Mouse (Mus musculus) embryonic facial prominence, embryonic 10.5 days (tissue): ENCODE results near the gene Dnajc13. TPM values are rescaled to one million over a fixed set of nuclear protein-coding genes. Genes with fewer than 3 reads are reported as not detected.

Experiments used
- DNase-seq: peaks from one replicate; pipeline ENCODE4 v3.0.0-alpha.2; 2017; ENCODE audit warnings: low spot score
- H3K27ac ChIP-seq: fragments of 300-500 bp; sonication (generic); replicated peaks from 2 replicates; pipeline ENCODE4 v1.5.1; 2016; ENCODE audit warnings: mild to moderate bottlenecking
- H3K27me3 ChIP-seq: fragments of 300-500 bp; sonication (generic); replicated peaks from 2 replicates; pipeline ENCODE4 v1.6.1; 2016; ENCODE audit warnings: low read depth, mild to moderate bottlenecking; ENCODE audit not compliant: poor library complexity, severe bottlenecking
- H3K36me3 ChIP-seq: fragments of 300-500 bp; sonication (generic); replicated peaks from 2 replicates; pipeline ENCODE4 v1.6.1; 2016; ENCODE audit warnings: mild to moderate bottlenecking, moderate library complexity
- H3K4me1 ChIP-seq: fragments of 300-500 bp; sonication (generic); 2 replicates; pipeline ENCODE4 v1.6.1; 2016
- H3K4me3 ChIP-seq: fragments of 300-500 bp; sonication (generic); 2 replicates; pipeline ENCODE4 v1.5.1; 2016; ENCODE audit warnings: mild to moderate bottlenecking, moderate library complexity
- H3K9me3 ChIP-seq: fragments of 300-500 bp; sonication (generic); 2 replicates; pipeline ENCODE4 v1.6.1; 2016; ENCODE audit warnings: mild to moderate bottlenecking
- WGBS: fragments of 180-500 bp; shearing (Covaris S2); methylation state at CpG from one replicate; pipeline ENCODE4 v1.1.7; 2016; 5-methylcytosine and 5-hydroxymethylcytosine counted together
- polyA plus RNA-seq: library from polyadenylated mRNA; unstranded; fragments of >200 nt; fragmentation: Nextera tagmentation; extraction: Ambion mirVana; gene quantifications from 2 replicates; pipeline ENCODE4 v1.2.1, GENCODE M21; 2016

Gene Dnajc13
- polyA plus RNA-seq, 1 experiment from 2014 or later: 19.1 TPM

DNA sequence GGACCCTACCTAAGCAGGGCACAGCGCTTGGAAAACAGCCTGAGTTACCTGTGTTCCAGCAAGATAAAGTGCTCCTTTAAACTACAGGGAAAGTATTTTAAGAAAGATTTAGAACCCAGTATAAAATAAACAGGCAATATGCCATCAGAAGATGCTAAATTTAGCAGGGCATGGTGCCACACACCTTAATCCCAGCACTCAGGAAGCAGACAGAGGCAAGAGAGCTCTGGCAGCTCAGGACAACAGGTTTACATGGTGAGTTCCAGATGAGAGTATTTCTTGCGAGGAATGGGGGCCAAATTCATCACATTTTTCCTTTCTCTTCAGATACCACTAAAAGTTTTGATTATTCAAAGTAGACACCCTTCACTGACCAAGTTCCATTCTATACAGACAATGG, 68.8 kb downstream of the Dnajc13 start:
- H3K27me3 ChIP-seq: no peaks in the 10 kb centered on the region
- H3K36me3 ChIP-seq: peaks cover 93% of the 10 kb centered on the region
- no peak overlapping the region for H3K27ac ChIP-seq
- no peaks in the 10 kb centered on the region for H3K9me3 ChIP-seq
- no peaks in the 10 kb centered on the region for H3K4me1 ChIP-seq
- 92% methylated on average over 2 of the region's 2 CpGs for WGBS
- H3K4me3 ChIP-seq: no peak overlapping the region
- no peak for DNase-seq

DNA sequence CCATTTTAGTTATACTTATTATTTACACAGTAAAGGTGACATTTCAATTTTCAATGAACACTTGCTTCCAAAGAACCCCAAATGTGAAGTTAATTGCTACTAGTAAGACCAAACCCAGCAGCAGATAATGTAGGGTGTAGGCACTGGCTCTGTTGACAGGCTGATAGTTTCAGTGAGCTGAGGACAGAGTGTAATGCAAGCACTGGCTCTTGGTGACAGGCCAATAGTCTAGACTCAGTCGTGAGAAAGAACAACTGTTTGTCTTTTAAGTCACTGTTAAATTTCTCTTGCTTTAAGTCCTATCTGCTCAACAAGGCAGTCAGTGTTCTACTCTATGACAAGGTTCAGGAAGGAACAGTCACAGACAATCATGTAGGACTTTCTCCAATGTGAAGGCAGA, 69.4 kb downstream of the Dnajc13 start:
- Histone ChIP-seq H3K9me3 (no peaks in the 10 kb centered on the region), H3K4me3 (no peak overlapping the region), H3K27ac (no peak overlapping the region), H3K4me1 (no peaks in the 10 kb centered on the region), H3K36me3 (peaks cover 94% of the 10 kb centered on the region), H3K27me3 (no peaks in the 10 kb centered on the region)
- 90% methylated on average over 1 of the region's 1 CpGs for WGBS
- DNase-seq: no peak

DNA sequence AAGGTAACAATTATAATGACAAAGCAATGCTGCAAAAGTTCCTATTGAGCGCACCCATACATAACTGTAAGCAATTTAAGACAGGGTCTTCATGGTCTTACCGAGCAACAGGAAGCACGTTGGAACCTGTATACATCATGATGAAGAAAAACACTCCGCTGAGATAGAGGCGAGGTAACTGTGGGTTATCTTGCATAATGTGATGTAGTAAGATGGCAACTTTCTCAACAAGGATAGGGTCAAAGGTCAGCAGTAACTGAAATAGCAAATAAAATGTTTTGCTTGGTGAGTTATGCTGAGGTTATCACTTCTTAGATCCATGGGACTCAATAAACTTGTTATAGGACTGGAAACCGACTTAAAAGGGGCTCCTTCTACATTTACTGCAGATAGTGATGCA, 70.2 kb downstream of the Dnajc13 start:
- DNase-seq: no peak
- Histone ChIP-seq H3K27ac (no peak overlapping the region), H3K4me3 (no peak overlapping the region), H3K4me1 (no peaks in the 10 kb centered on the region), H3K36me3 (peaks cover 92% of the 10 kb centered on the region), H3K27me3 (no peaks in the 10 kb centered on the region), H3K9me3 (no peaks in the 10 kb centered on the region)
- 95% methylated on average over 6 of the region's 6 CpGs for WGBS

DNA sequence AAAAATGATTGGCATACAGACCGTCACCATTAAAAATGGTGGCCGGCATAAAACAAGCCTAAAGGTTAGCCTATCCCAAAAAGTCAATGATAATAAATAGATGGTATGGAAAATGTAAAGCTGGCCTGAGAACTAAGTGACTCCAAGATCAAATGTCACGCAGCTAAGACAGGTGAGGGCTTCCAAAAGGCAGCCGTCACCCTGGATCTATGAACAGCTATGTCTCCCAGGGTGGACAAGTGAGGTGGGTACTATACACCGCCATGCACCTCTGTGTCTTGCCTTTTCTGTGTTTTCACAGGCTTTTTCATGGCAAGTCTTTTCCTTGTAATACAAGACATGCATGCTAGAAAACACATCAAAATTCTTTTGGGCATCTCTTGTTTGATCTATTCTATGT, 73.1 kb downstream of the Dnajc13 start:
- Histone ChIP-seq H3K4me3 (no peak overlapping the region), H3K36me3 (peaks cover 81% of the 10 kb centered on the region), H3K4me1 (no peaks in the 10 kb centered on the region), H3K27me3 (no peaks in the 10 kb centered on the region), H3K9me3 (no peaks in the 10 kb centered on the region), H3K27ac (no peak overlapping the region)
- no peak for DNase-seq
- 97% methylated on average over 5 of the region's 5 CpGs for WGBS

DNA sequence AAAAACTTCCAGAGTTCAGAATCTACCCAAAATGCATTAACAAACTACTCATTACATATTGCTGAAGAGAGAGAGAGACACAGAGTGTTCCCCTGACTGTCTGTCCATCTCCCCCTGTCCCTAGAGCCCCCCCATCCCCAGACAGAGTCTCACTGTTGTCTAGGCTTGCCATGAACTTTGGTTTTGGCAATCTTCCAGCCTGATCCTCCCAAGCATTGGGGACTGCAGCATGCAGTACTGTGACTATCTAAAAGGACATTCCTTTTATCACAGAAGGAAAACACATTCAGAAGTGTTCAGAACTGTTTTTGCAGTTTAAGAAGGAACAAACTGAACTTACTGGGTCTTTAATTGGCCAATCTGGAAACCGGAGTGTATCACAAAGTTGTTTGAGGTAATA, 74.0 kb downstream of the Dnajc13 start:
- no peak overlapping the region for H3K4me3 ChIP-seq
- no peaks in the 10 kb centered on the region for H3K9me3 ChIP-seq
- peaks cover 79% of the 10 kb centered on the region for H3K36me3 ChIP-seq
- 97% methylated on average over 1 of the region's 1 CpGs for WGBS
- H3K27ac ChIP-seq: no peak overlapping the region
- H3K27me3 ChIP-seq: no peaks in the 10 kb centered on the region
- no peaks in the 10 kb centered on the region for H3K4me1 ChIP-seq
- no peak for DNase-seq

DNA sequence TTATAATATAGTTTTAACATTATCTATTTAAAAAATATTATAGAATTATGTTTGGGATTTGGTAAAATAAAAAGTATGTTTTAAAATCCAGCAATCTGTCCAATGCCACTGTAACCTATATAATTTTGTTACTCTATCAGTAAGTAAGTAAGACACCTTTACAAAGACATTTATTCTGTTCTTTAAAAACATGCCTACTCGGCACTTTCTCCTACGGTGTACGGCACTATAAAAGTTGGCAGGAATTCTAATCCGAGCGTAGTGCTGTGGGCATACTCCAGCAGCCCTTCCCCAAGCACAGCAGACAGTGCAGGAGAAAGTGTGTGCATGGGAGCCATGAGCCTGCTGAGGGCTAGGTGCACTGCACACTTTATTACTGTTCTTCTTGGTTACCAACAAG, 75.7 kb downstream of the Dnajc13 start:
- no peak overlapping the region for H3K27ac ChIP-seq
- H3K36me3 ChIP-seq: peaks cover 80% of the 10 kb centered on the region

DNA sequence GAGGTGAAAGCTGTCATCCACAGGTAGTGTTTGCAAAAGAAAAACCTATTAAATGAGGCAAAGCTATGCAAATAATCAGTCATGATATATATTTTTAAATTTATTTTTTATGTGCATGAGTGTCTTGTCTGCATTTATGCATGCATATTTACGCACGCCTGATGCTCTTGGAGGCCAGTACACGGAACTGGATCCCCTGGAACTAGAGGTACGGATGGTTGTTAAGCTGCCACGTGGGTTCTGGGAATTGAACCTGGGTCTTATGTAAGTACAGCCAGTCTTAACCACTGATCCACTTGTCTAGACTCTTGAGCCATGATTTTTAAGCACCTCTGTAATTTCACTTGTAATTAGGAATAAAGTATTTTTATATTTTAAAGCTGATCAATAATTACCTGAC, 79.5 kb downstream of the Dnajc13 start:
- Histone ChIP-seq H3K27me3 (no peaks in the 10 kb centered on the region), H3K27ac (no peak overlapping the region), H3K9me3 (no peaks in the 10 kb centered on the region), H3K4me1 (no peaks in the 10 kb centered on the region), H3K36me3 (peaks cover 81% of the 10 kb centered on the region), H3K4me3 (no peak overlapping the region)
- DNase-seq: no peak
- 96% methylated on average over 5 of the region's 5 CpGs for WGBS

More for the DNA sequence above, 75.7 kb downstream of the Dnajc13 start:
- Histone ChIP-seq H3K4me1 (no peaks in the 10 kb centered on the region), H3K4me3 (no peak overlapping the region), H3K27me3 (no peaks in the 10 kb centered on the region), H3K9me3 (no peaks in the 10 kb centered on the region)
- WGBS: 96% methylated on average over 5 of the region's 5 CpGs
- DNase-seq: no peak

DNA sequence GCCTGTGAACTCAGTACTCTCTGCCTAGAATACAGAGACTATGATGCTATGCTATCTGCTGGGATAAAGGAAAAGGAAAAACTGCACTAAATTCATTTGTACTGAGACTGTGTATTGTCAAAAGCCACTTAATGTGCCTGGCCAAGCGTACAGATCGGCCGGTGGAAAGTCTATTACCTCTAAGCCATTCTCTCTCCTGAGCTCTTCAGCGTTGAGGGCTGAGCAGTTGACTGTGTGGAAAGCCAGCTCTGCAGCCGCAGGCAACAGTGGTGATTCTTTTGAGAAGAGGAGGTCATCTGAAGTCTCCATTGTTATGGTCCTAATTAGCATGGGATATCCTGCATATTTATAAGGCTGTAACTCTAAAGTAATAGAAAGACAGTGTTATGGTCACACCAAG, 80.4 kb downstream of the Dnajc13 start:
- 83% methylated on average over 5 of the region's 5 CpGs for WGBS
- Histone ChIP-seq H3K4me1 (no peaks in the 10 kb centered on the region), H3K4me3 (no peak overlapping the region), H3K36me3 (peaks cover 83% of the 10 kb centered on the region), H3K9me3 (no peaks in the 10 kb centered on the region), H3K27ac (no peak overlapping the region), H3K27me3 (no peaks in the 10 kb centered on the region)
- DNase-seq: no peak

DNA sequence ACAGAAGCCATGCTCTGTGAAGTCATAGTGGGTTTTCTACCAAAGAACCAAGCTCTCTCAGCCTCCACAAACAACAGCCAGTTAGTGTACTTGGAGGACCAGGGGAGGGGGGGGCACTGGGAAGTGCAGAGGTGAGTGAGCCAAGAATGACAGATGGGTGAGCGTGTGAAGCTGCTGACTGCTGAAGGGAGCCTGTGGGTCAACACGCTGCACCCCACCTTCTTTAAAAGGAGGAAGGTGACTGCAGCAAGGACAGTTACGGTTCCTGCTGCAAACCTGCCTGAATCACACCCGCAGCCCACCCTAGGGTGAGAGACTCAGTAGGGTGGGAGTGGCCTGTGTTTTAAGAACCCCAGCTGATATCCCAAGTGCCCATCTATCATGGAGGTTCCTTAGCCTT, 81.1 kb downstream of the Dnajc13 start:
- DNase-seq: no peak
- Histone ChIP-seq H3K9me3 (no peaks in the 10 kb centered on the region), H3K27me3 (no peaks in the 10 kb centered on the region), H3K4me1 (no peaks in the 10 kb centered on the region), H3K27ac (no peak overlapping the region), H3K36me3 (peaks cover 84% of the 10 kb centered on the region), H3K4me3 (no peak overlapping the region)
- WGBS: 92% methylated on average over 4 of the region's 4 CpGs

DNA sequence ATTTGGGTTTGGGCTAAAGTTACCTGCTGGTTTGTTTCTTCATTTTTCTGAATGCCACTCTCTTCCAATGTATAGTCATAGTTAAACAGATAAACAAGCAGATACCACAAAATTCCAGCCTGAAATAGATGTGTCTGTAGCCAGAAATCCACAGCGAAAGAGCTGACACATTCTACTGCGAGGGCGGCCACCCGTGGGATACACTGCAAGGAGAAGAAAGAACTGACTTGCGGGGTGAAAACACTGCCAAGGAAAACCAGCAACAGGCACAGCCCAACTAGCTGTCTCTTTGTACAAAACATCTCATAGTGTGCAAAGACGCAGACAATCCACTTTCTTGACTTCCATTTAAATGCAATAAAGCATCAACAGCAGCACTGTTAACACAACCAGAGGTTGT, 82.7 kb downstream of the Dnajc13 start:
- H3K4me3 ChIP-seq: no peak overlapping the region
- no peaks in the 10 kb centered on the region for H3K9me3 ChIP-seq
- no peaks in the 10 kb centered on the region for H3K4me1 ChIP-seq
- no peak overlapping the region for H3K27ac ChIP-seq
- peaks cover 91% of the 10 kb centered on the region for H3K36me3 ChIP-seq
- no peak for DNase-seq
- H3K27me3 ChIP-seq: no peaks in the 10 kb centered on the region
- WGBS: 95% methylated on average over 6 of the region's 6 CpGs

DNA sequence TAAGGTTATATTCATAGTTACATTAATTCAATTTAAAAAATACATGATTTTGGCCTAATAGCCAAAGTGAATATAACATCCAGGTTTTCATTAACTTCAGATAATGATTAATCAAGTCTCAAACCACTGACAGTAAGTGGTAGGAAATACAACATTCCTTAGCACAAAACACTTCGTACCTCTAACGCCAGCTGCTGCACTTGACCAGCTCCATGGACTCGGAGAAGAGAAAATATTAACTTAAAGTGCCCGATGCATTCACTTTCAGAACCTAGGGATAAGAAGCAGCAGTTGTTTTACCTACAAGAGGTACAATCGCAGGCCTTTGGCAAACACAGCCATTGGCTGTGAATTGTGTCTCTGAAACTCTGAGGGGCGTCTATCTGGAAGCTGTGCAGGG, 90.4 kb downstream of the Dnajc13 start:
- Histone ChIP-seq H3K27ac (no peak overlapping the region), H3K36me3 (peaks cover 95% of the 10 kb centered on the region), H3K9me3 (no peaks in the 10 kb centered on the region), H3K27me3 (no peaks in the 10 kb centered on the region), H3K4me1 (no peaks in the 10 kb centered on the region), H3K4me3 (no peak overlapping the region)
- WGBS: 96% methylated on average over 6 of the region's 6 CpGs
- DNase-seq: no peak

DNA sequence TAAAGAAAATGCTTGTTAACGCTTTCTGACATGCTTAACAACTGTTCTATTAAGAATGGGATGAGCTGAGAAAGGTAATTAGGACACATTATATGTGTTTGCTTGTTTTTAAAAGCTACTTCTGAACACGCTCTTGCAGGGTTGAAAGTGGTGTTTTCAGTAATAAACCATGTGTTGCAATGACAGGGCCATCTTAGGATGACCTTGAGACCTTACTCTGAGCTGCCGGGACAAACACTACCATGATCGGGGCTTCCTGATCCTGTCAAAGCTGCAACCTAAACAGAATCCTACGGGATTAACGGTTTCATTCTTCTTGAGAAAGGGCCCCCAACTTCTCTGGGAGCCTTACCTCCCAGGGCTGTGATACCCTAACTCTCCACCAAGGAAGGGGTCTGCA, 91.1 kb downstream of the Dnajc13 start:
- Histone ChIP-seq H3K36me3 (peaks cover 95% of the 10 kb centered on the region), H3K4me1 (no peaks in the 10 kb centered on the region), H3K4me3 (no peak overlapping the region), H3K9me3 (no peaks in the 10 kb centered on the region), H3K27ac (no peak overlapping the region), H3K27me3 (no peaks in the 10 kb centered on the region)
- DNase-seq: no peak
- 92% methylated on average over 6 of the region's 6 CpGs for WGBS

DNA sequence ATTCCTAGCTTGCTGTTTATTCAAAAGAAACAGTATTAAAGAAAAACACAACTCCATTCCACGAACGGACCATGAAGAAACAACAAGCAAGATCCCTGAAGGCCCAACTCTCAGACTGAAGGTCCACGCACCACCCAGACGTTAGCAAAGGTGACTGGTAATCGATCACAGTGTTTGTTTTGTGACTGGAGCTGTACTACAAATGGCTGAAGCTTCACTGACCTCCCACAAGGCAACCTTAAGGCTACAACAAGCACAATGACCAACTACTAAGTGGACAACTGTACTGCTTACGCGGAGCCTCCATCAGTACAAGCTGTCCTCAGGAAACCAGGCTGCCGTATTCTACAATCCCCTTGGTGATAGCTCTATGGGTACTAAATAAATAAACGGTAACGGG, 92.7 kb downstream of the Dnajc13 start:
- WGBS: 92% methylated on average over 10 of the region's 10 CpGs

DNA sequence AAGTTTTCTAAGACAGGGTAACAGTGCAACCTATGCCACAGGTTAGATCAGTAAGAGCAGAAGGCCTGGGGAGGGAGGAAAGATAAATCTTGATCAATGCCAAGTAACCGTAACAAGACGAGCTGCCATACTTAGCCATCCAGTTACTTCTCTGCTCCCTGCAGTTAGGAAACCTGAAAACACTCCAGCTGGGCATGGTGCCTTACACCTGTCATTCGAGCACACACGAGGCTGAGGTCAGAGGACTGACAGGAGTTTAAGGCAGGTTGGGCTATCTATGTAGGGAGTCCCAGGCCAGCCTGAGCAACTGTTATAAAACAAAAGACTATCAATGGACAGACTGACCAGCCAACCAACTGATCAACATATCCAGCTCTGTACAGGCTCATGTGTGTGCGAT, 96.8 kb downstream of the Dnajc13 start:
- DNase-seq: no peak
- Histone ChIP-seq H3K4me3 (no peak overlapping the region), H3K27ac (no peak overlapping the region), H3K4me1 (no peaks in the 10 kb centered on the region), H3K9me3 (no peaks in the 10 kb centered on the region), H3K36me3 (peaks cover 95% of the 10 kb centered on the region), H3K27me3 (no peaks in the 10 kb centered on the region)
- WGBS: 96% methylated on average over 5 of the region's 5 CpGs

More for the DNA sequence above, 92.7 kb downstream of the Dnajc13 start:
- Histone ChIP-seq H3K4me3 (no peak overlapping the region), H3K4me1 (no peaks in the 10 kb centered on the region), H3K9me3 (no peaks in the 10 kb centered on the region), H3K27me3 (no peaks in the 10 kb centered on the region), H3K36me3 (peaks cover 95% of the 10 kb centered on the region), H3K27ac (no peak overlapping the region)
- no peak for DNase-seq
